Comparison of ENCODE assay signal across 11 mouse cellular contexts in the genomic region with DNA sequence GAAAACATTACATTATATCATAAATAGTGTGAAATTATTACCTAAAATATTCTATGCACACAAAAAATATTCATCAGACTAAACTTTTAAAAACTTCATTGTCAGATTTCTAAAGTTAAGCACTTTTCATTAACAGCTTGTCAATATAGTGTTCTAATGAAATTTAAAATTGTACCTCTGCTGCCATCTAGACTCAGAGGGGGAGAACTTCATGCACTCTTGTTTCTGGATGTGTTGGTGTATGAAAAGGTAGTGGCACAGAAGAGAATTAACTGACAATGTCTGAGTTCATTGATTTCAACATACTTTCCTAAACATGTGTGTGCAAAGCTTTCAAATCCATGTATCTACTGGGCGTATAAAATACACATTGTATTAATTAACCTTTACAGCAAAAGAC.
DNase-seq lines count a peak whose midpoint lies in the region; ATAC-seq and TF ChIP-seq lines count a peak whose summit lies in the region.
"Had no signal": no experiment of that assay in that cellular context is flagged by ENCODE, and none has a peak within 500 bp of the region (broad histone marks: within the 10 kb centered on the region; RNA-seq: fewer than 3 reads in every experiment).

No protein-coding gene starts in this region.

- DNase-seq in frontal cortex, postnatal 14 days (ENCODE audit: low spot score in 2 of 2), result no peak
- DNase-seq in liver, postnatal 0 days, result no peak
- DNase-seq in MN1 (ENCODE audit: low spot score), result no peak
- no peak for DNase-seq in spleen, adult 18-20 months
- DNase-seq: cerebellum, adult 8-10 months; lung, postnatal 36 days had no signal

- H3K27me3 ChIP-seq in liver, postnatal 0 days (ENCODE audit: insufficient read depth, low read length), result no peaks in the 10 kb centered on the region
- H3K27me3 ChIP-seq in liver, embryonic 12.5 days (replicated peaks), result no peaks in the 10 kb centered on the region
- H3K27me3 ChIP-seq in midbrain, embryonic 15.5 days (replicated peaks), result no peaks in the 10 kb centered on the region
- H3K27me3 ChIP-seq: heart, embryonic 13.5 days had no signal

- TF ChIP-seq EP300 in liver, postnatal 0 days (IDR thresholded peaks at IDR 0.05; ENCODE audit: low read depth), result no peak

- no peak overlapping the region for H3K4me2 ChIP-seq in liver, postnatal 0 days (ENCODE audit: low read depth, low read length)
- H3K4me2 ChIP-seq in liver, embryonic 12.5 days, result no peak overlapping the region
- H3K4me2 ChIP-seq in midbrain, embryonic 15.5 days, result no peak overlapping the region
- H3K4me2 ChIP-seq: heart, embryonic 13.5 days had no signal

- ATAC-seq in frontal cortex, adult (ENCODE audit: low TSS enrichment), result peak; percentile 73
- ATAC-seq in liver, postnatal 0 days, result no peak
- ATAC-seq in liver, embryonic 12.5 days, result no peak
- peak; percentile 60; the same call in 1 of the 2 replicates for ATAC-seq in common myeloid progenitor, adult 5-6 weeks (replicated peaks; ENCODE audit: low read depth, poor library complexity, severe bottlenecking)
- peak; percentile 62; the same call in 1 of the 2 replicates for ATAC-seq in midbrain, embryonic 15.5 days (replicated peaks)

- no peaks in the 10 kb centered on the region for H3K36me3 ChIP-seq in liver, postnatal 0 days (replicated peaks; ENCODE audit: insufficient read depth, low read length)
- H3K36me3 ChIP-seq in liver, embryonic 12.5 days, result no peaks in the 10 kb centered on the region
- H3K36me3 ChIP-seq in midbrain, embryonic 15.5 days (replicated peaks), result no peaks in the 10 kb centered on the region
- H3K36me3 ChIP-seq: heart, embryonic 13.5 days had no signal

- H3K27ac ChIP-seq in liver, postnatal 0 days (ENCODE audit: low read depth), result no peak overlapping the region
- no peak overlapping the region for H3K27ac ChIP-seq in liver, embryonic 12.5 days
- no peak overlapping the region for H3K27ac ChIP-seq in midbrain, embryonic 15.5 days
- H3K27ac ChIP-seq: heart, embryonic 13.5 days had no signal

- TF ChIP-seq CTCF in liver, postnatal 0 days (IDR thresholded peaks at IDR 0.05; ENCODE audit: low read depth), result peak; percentile 48

- whole genome bisulfite sequencing in liver, postnatal 0 days (ENCODE audit: insufficient replicate concordance), result 59% methylated on average over 1 of the region's 1 CpGs
- WGBS in liver, embryonic 12.5 days (ENCODE audit: insufficient replicate concordance), result 59% methylated on average over 1 of the region's 1 CpGs
- WGBS in midbrain, embryonic 15.5 days, result 61% methylated on average over 1 of the region's 1 CpGs

- no peaks in the 10 kb centered on the region for H3K4me1 ChIP-seq in liver, postnatal 0 days (ENCODE audit: insufficient read depth)
- no peaks in the 10 kb centered on the region for H3K4me1 ChIP-seq in liver, embryonic 12.5 days
- no peaks in the 10 kb centered on the region for H3K4me1 ChIP-seq in midbrain, embryonic 15.5 days
- H3K4me1 ChIP-seq: heart, embryonic 13.5 days had no signal

- H3K4me3 ChIP-seq in liver, postnatal 0 days (ENCODE audit: low read depth, low read length), result no peak overlapping the region
- H3K4me3 ChIP-seq in liver, embryonic 12.5 days, result no peak overlapping the region
- H3K4me3 ChIP-seq in midbrain, embryonic 15.5 days, result no peak overlapping the region
- H3K4me3 ChIP-seq: heart, embryonic 13.5 days had no signal

- no peaks in the 10 kb centered on the region for H3K9me3 ChIP-seq in liver, postnatal 0 days (ENCODE audit: low read length)
- no peaks in the 10 kb centered on the region for H3K9me3 ChIP-seq in liver, embryonic 12.5 days (replicated peaks)
- no peaks in the 10 kb centered on the region for H3K9me3 ChIP-seq in midbrain, embryonic 15.5 days
- H3K9me3 ChIP-seq: heart, embryonic 13.5 days had no signal

- H3K9ac ChIP-seq in liver, postnatal 0 days (replicated peaks), result no peak overlapping the region
- no peak overlapping the region for H3K9ac ChIP-seq in liver, embryonic 12.5 days
- H3K9ac ChIP-seq in midbrain, embryonic 15.5 days, result no peak overlapping the region
- H3K9ac ChIP-seq: heart, embryonic 13.5 days had no signal

Comparison
In these comparisons a context has a peak if more than half of its experiments do, and no peak if none do; other contexts are left out.
1. ATAC-seq: peak in frontal cortex, adult (single experiment), common myeloid progenitor, adult 5-6 weeks (single experiment) and midbrain, embryonic 15.5 days (single experiment); none in liver, postnatal 0 days (single experiment) and liver, embryonic 12.5 days (single experiment).